ENCODE assay signal across 31 mouse cellular contexts in the genomic region with DNA sequence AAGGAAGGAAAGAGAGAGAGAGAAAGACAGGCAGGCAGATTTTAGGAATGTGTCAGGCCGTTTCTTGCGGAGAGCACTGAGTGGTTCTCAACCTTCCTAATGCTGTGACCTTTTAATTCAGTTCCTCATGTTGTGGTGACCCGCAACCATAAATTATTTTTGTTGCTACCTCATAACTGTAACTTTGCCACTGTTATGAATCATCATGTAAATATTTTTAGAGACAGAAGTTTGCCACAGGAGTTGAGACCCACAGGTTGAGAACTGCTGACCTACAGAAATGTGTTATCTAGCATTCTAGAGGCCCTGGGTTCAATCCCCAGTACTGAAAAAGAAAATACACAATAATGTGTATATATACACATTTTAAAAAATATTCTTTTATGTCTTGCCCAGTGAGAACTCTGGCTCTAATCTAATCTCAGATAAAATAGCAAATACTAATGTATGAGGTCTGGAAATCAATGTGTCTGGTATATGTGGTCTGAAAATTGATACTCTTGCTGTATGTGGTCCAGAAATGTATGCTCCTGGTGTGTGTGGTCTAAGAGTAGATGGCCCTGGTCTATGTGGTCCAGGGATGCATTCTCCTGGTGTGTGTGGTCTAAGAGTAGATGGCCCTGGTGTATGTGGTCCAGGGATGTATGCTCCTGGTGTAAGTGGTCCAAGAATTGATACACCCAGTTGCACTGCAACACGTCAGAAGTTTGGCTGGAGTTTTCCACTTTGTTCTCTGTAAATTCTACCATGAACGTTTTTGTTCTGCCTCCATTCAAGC. TPM values are rescaled to one million over a fixed set of nuclear protein-coding genes. Genes with fewer than 3 reads are reported as not detected.
"Had no signal": no experiment of that assay in that cellular context is flagged by ENCODE, and none has a peak within 500 bp of the region (broad histone marks: within the 10 kb centered on the region; RNA-seq: fewer than 3 reads in every experiment).

No protein-coding gene starts in this region.

- H3K4me3 ChIP-seq: heart, adult 2 months; heart, embryonic 13.5 days; heart, embryonic 15.5 days; hindbrain, embryonic 12.5 days; intestine, embryonic 15.5 days; layer of hippocampus, adult 2 months; left cerebral cortex, adult 2 months; limb, embryonic 10.5 days; limb, embryonic 12.5 days; liver, embryonic 13.5 days; liver, embryonic 15.5 days had no signal

- H3K4me1 ChIP-seq: heart, embryonic 15.5 days; intestine, embryonic 15.5 days; limb, embryonic 10.5 days; liver, embryonic 13.5 days; liver, embryonic 15.5 days had no signal

- ATAC-seq: hindbrain, embryonic 16.5 days; inflammation-experienced regulatory T-cells, adult 6 months; intestine, embryonic 15.5 days; intestine, postnatal 0 days had no signal

- H3K4me2 ChIP-seq: heart, embryonic 11.5 days; heart, embryonic 13.5 days; heart, embryonic 15.5 days; hindbrain, embryonic 12.5 days; hindbrain, embryonic 14.5 days; intestine, embryonic 15.5 days; limb, embryonic 12.5 days; liver, embryonic 11.5 days; liver, embryonic 13.5 days; liver, embryonic 15.5 days had no signal

- H3K27me3 ChIP-seq: heart, embryonic 15.5 days; hindbrain, embryonic 12.5 days; intestine, embryonic 15.5 days; limb, embryonic 12.5 days; liver, embryonic 13.5 days; liver, embryonic 15.5 days had no signal

- H3K36me3 ChIP-seq: heart, embryonic 13.5 days; heart, embryonic 15.5 days; hindbrain, embryonic 12.5 days; intestine, embryonic 15.5 days; limb, embryonic 10.5 days; limb, embryonic 12.5 days; liver, embryonic 13.5 days; liver, embryonic 15.5 days had no signal

- H3K9ac ChIP-seq: heart, embryonic 13.5 days; heart, embryonic 15.5 days; hindbrain, embryonic 12.5 days; hindbrain, embryonic 14.5 days; intestine, embryonic 15.5 days; limb, embryonic 12.5 days; liver, embryonic 13.5 days; liver, embryonic 15.5 days had no signal

- H3K9me3 ChIP-seq: heart, embryonic 13.5 days; heart, embryonic 15.5 days; hindbrain, embryonic 12.5 days; intestine, embryonic 15.5 days; limb, embryonic 10.5 days; limb, embryonic 12.5 days; liver, embryonic 13.5 days; liver, embryonic 15.5 days had no signal

- DNase-seq: gastrocnemius, postnatal 14 days; gastrocnemius, postnatal 36 days; heart, adult 11 months; heart, adult 2 months; heart, postnatal 14 days; heart, postnatal 36 days; kidney, adult 18-20 months; kidney, adult 8-10 months; kidney, postnatal 10 days; kidney, postnatal 25 days; kidney, postnatal 4 days; liver; liver, embryonic 13.5 days had no signal

- H3K27ac ChIP-seq: heart, adult 2 months; heart, embryonic 13.5 days; heart, embryonic 15.5 days; hindbrain, embryonic 12.5 days; hindbrain, embryonic 14.5 days; intestine, embryonic 15.5 days; layer of hippocampus, adult 2 months; left cerebral cortex, adult 2 months; limb, embryonic 10.5 days; limb, embryonic 12.5 days; liver, embryonic 13.5 days; liver, embryonic 15.5 days had no signal

RNA-seq across cellular contexts. Expression of a gene that starts 20.0 kb away (rescaled TPM):
- total RNA-seq: gastrocnemius, adult 18-20 months; gastrocnemius, adult 8-10 months; gastrocnemius, postnatal 14 days; gastrocnemius, postnatal 36 days; heart, adult 2 months; heart, postnatal 36 days had no signal
- polyA plus RNA-seq: gonadal fat pad, adult 2 months; inflammation-experienced regulatory T-cells, adult 6 months had no signal
